Mouse (Mus musculus) forebrain, postnatal 0 days (tissue): ENCODE data around the gene Mdfic. TPM values are rescaled to one million over a fixed set of nuclear protein-coding genes. Genes with fewer than 3 reads are reported as not detected.
"Not testable (repeated sequence)": the region's sequence is repeated elsewhere in the genome, so short reads cannot be mapped to it uniquely, and the experiment has no call there.

Experiments
- ATAC-seq: fragments of 200-750 bp; cut with Nextera tagmentation; 2 replicates; pipeline ENCODE4 v1.8.0; 2017; ENCODE audit warnings: mild to moderate bottlenecking, moderate library complexity
- DNase-seq: peaks from one replicate; pipeline ENCODE4 v3.0.0-alpha.2; 2015
- H3K27ac ChIP-seq: fragments of 300-500 bp; sonication (generic); 2 replicates; pipeline ENCODE4 v1.5.1; 2014; ENCODE audit warnings: low read depth, mild to moderate bottlenecking, antibody characterized with exemption, low read length, moderate library complexity, mixed read lengths
- H3K27me3 ChIP-seq: fragments of 300-500 bp; sonication (generic); 2 replicates; pipeline ENCODE4 v1.6.1; 2014; ENCODE audit warnings: mild to moderate bottlenecking, low read length, mixed read lengths; ENCODE audit not compliant: insufficient read depth
- H3K36me3 ChIP-seq: fragments of 300-500 bp; sonication (generic); 2 replicates; pipeline ENCODE4 v1.6.1; 2014; ENCODE audit warnings: mild to moderate bottlenecking, moderate library complexity; ENCODE audit not compliant: insufficient read depth
- H3K4me1 ChIP-seq: fragments of 300-500 bp; sonication (generic); 2 replicates; pipeline ENCODE4 v1.6.1; 2014; ENCODE audit warnings: antibody characterized with exemption; ENCODE audit not compliant: insufficient read depth
- H3K4me2 ChIP-seq: fragments of 300-500 bp; sonication (generic); 2 replicates; pipeline ENCODE4 v1.6.1; 2014; ENCODE audit warnings: low read depth, mild to moderate bottlenecking, moderate library complexity
- H3K4me3 ChIP-seq: fragments of 300-500 bp; sonication (generic); 2 replicates; pipeline ENCODE4 v1.5.1; 2014; ENCODE audit warnings: low read depth, low read length, mixed read lengths
- H3K9ac ChIP-seq: fragments of 300-500 bp; sonication (generic); 2 replicates; pipeline ENCODE4 v1.6.1; 2014; ENCODE audit warnings: mild to moderate bottlenecking
- H3K9me3 ChIP-seq: fragments of 300-500 bp; sonication (generic); 2 replicates; pipeline ENCODE4 v1.6.1; 2016; ENCODE audit warnings: low read length
- CTCF ChIP-seq: sonication (generic); IDR thresholded peaks from 2 replicates; pipeline ENCODE4 v1.5.1; 2016; ENCODE audit warnings: antibody characterized with exemption, control low read depth, low read depth
- WGBS: fragments of 180-500 bp; shearing (Covaris S2); extraction: QIAGEN DNeasy Blood & Tissue Kit; methylation state at CpG from one replicate; pipeline ENCODE4 v1.1.7; 2014; 5-methylcytosine and 5-hydroxymethylcytosine counted together
- polyA plus RNA-seq: library from polyadenylated mRNA; unstranded; fragments of >200 nt; fragmentation: Nextera tagmentation; extraction: Ambion mirVana; gene quantifications from 2 replicates; pipeline ENCODE4 v1.2.1, GENCODE M21; 2015
- total RNA-seq: library from RNA; depleted of rRNA; stranded (reverse); fragments of >200 nt; gene quantifications from 2 replicates; pipeline ENCODE4 v1.2.3, GENCODE M21; 2014; rRNA removed

Gene Mdfic
- 3.5 and 4.8 TPM in 2 replicates for total RNA-seq
- 0.65 and 0.82 TPM in 2 replicates for polyA plus RNA-seq

DNA sequence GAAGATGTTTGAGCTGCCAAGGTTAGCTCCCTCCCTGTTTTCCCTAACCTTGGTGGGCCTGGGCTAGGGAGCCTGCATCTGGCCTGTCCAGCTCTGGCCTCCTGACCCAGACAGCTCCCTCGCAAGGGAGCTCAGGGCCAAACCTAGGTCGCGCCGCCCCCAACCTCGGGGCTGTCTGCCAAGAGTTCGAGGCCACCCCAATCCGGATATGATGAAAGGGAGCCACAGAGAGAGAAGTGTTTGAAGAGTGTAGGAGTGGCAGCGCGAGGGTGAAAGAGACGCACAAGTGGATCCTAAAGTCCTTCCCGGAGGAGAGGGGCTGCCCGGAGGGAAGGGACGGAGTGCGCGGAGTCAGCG, at the start of gene Mdfic:
Gene Mdfic, plus strand, starts transcription at position 201 of the 357 bp plus-strand sequence.
- DNase-seq (no peak), ATAC-seq (peak; percentile 53)
- no peaks in the 10 kb centered on the region for H3K9me3 ChIP-seq
- H3K9ac ChIP-seq = peak within 1 kb of the TSS; percentile 57
- H3K4me2 ChIP-seq = peak within 1 kb of the TSS; percentile 98
- no peak for TF ChIP-seq CTCF
- no peaks in the 10 kb centered on the region for H3K4me1 ChIP-seq
- H3K27me3 ChIP-seq = 0 out of 2 replicates have a peak, but pooled peaks cover 5% of the 10 kb centered on the region
- H3K27ac ChIP-seq = no peak within 1 kb of the TSS
- H3K36me3 ChIP-seq = no peaks in the 10 kb centered on the region
- 2% methylated on average over 16 of the region's 16 CpGs for WGBS
- peak within 1 kb of the TSS; percentile 56 for H3K4me3 ChIP-seq

DNA sequence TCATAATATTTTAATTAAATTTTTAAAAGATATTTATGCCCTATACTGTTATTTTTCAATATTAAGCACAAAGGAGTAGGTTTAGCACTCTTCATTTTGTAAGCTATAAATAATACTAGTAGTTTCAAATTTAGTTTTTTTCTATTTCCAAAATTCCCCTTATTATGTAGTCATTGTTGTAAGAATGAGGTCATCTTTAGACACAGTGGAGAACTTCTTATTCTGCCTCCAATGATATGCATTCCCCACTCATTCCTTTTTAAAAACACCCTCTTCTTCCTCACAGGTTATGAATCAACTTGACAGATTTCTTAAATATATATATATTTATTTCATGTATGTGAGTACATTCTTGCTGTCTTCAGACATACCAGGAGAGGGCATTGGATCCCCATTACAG, 49.1 kb upstream of the Mdfic start:
- Histone ChIP-seq H3K9me3 (no peaks in the 10 kb centered on the region), H3K27me3 (no peaks in the 10 kb centered on the region), H3K4me2 (no peak overlapping the region), H3K36me3 (no peaks in the 10 kb centered on the region), H3K4me1 (no peaks in the 10 kb centered on the region), H3K4me3 (no peak overlapping the region), H3K27ac (no peak overlapping the region), H3K9ac (no peak overlapping the region)
- no peak for TF ChIP-seq CTCF
- ATAC-seq = no peak
- DNase-seq = no peak

DNA sequence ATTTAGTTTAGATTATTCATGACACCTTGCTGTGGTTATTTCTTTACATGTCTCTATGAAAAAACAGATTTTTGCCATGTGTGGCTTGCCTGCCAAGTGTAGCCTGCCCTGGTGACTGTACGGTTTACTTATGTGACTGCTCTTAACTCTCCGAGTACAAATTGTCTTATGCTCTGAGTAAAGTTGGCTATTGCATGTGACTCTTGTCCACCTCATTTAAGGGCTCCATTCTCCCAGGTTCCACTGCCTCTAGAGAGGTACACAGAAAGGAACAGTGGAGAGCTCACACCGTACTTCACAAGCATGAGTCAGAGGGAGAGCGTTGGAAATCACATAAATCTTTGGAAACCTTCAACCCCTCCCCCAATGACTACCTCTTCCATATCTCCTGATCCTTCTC, 10.4 kb upstream of the Mdfic start:
- 93% methylated on average over 4 of the region's 4 CpGs for WGBS
- TF ChIP-seq CTCF = no peak
- H3K27ac ChIP-seq = no peak overlapping the region
- H3K4me1 ChIP-seq = no peaks in the 10 kb centered on the region
- DNase-seq = no peak
- H3K4me3 ChIP-seq = no peak overlapping the region
- H3K9ac ChIP-seq = no peak overlapping the region
- H3K36me3 ChIP-seq = no peaks in the 10 kb centered on the region
- no peaks in the 10 kb centered on the region; the same call in 1 of the 2 replicates for H3K27me3 ChIP-seq
- ATAC-seq = no peak
- H3K4me2 ChIP-seq = no peak overlapping the region
- no peaks in the 10 kb centered on the region for H3K9me3 ChIP-seq

DNA sequence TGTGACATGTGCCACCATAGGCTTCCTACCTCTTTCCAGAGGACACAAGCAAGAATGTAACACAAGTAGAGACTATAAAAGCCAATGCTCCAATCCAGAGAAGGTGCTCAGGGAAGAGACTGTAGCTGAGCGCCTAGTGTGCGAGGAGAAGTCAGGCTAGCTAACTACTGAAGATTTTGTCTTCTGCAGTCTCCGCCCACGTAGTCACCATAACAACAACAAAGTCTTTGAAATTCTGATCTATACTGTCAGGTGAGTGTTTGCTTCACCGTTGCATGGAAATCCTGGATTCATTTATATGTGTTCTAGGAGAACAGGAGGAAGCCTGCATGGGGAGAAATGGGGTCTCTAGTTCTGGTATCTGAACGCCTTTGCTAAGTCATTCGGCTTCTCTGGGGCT, 9.8 kb upstream of the Mdfic start:
- DNase-seq (no peak), ATAC-seq (no peak)
- no peaks in the 10 kb centered on the region for H3K9me3 ChIP-seq
- H3K27ac ChIP-seq = no peak overlapping the region
- 91% methylated on average over 7 of the region's 7 CpGs for WGBS
- no peak for TF ChIP-seq CTCF
- no peaks in the 10 kb centered on the region for H3K36me3 ChIP-seq
- no peaks in the 10 kb centered on the region for H3K4me1 ChIP-seq
- no peak overlapping the region for H3K4me3 ChIP-seq
- H3K27me3 ChIP-seq = no peaks in the 10 kb centered on the region; the same call in 1 of the 2 replicates
- no peak overlapping the region for H3K9ac ChIP-seq
- no peak overlapping the region for H3K4me2 ChIP-seq

DNA sequence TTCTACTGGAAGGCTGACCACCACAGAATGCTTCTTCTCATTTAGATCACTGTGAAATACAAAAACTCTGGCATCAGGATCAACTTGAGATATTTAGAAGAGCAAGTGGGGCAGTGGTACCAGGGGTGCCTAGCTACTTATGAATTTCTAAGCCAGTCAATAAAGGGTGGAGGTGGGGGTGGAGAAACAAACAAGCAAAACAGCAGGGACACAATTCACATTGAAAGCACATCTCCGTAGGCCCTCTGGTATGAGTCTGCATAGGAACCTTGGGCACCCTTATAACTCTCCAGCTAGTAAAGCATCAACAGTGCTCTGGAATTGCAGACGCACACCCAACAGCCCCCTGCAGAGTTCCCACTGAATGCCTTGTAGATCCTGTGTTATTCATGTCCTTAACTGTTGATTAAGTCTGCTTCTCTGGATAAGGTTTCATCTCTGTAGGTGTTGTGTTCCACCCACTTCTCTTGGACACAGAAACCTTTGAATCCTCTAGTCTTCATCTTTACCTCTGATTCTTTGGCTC, 7.5 kb upstream of the Mdfic start:
- TF ChIP-seq CTCF = no peak

DNA sequence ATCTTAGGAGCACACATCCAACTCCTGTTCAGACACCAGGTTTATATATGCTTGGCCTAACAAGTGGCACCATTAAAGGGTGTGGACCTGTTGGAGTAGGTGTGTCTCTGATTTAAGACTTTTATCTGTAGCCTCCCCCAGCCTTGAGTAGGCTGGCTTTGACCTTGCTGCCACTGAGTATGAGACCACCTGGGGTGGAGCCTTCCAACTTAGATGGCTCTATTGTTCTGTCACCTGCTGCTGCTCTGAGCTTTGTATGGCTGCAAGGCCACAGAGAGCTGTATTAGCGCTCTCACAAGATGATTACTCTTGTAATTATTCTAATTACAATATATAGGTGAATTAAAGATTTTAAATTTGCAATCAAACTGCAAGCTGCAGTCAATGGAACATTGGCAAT, 6.4 kb upstream of the Mdfic start:
- DNase-seq, H3K36me3 ChIP-seq, H3K27me3 ChIP-seq, ATAC-seq, H3K27ac ChIP-seq, H3K4me2 ChIP-seq, H3K9ac ChIP-seq, H3K9me3 ChIP-seq, H3K4me3 ChIP-seq, H3K4me1 ChIP-seq: not testable (repeated sequence)
- WGBS = 65% methylated on average over 1 of the region's 1 CpGs

More for the DNA sequence above, 7.5 kb upstream of the Mdfic start:
- ATAC-seq (no peak), DNase-seq (no peak)
- Histone ChIP-seq H3K27ac (no peak overlapping the region), H3K4me1 (no peaks in the 10 kb centered on the region), H3K4me2 (no peak overlapping the region), H3K4me3 (no peak overlapping the region), H3K27me3 (no peaks in the 10 kb centered on the region; the same call in 1 of the 2 replicates), H3K9ac (no peak overlapping the region), H3K36me3 (no peaks in the 10 kb centered on the region), H3K9me3 (no peaks in the 10 kb centered on the region)
- 37% methylated on average over 2 of the region's 2 CpGs for WGBS

DNA sequence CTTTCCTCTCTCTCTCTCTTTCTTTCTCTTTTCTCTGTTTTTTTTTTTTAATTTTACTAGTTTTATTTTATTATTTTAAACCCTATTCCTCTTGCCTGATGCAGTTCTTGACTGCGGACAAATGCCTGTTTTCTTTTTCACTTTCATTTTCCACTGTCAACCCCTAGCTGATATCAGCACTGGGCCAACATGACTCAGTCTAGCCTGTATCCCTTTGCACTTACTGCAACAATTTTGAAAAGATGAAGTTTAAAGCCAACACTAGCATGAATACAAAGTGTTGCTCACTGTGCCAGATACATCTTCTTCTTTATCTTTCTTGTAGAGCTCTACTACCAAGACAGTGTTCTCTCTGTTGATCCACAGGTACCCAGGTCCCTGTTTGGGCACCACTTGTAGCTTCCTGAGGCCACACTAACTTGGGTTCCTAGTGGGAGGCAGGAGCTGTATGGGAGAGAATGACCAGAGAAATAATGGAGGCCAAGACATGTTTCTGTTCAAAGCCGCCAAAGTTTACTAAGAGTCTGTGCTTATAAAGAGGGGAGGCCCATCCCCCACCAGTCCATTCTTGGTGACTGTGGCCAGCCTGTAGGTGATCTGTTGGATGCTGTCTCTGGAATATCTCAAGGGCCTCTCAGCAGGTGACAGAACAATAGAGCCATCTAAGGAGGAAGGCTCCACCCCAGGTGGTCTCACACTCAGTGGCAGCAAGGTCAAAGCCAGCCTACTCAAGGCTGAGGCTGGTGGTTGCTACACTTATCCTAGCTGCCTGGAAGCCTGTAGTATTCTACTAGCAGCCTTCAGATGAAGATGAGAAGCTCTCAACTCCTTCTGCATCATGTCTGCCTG, 5.2 kb upstream of the Mdfic start:
- Histone ChIP-seq H3K4me3 (no peak overlapping the region), H3K4me1 (no peaks in the 10 kb centered on the region), H3K4me2 (no peak overlapping the region), H3K36me3 (no peaks in the 10 kb centered on the region), H3K9ac (no peak overlapping the region), H3K27ac (no peak overlapping the region), H3K27me3 (no peaks in the 10 kb centered on the region; the same call in 1 of the 2 replicates), H3K9me3 (no peaks in the 10 kb centered on the region)
- WGBS = 89% methylated on average over 2 of the region's 2 CpGs
- no peak for ATAC-seq
- no peak for TF ChIP-seq CTCF
- DNase-seq = no peak
